Mouse (Mus musculus) liver, postnatal 0 days (tissue): ENCODE data around the gene Duxbl3.
"Not testable (repeated sequence)": the region's sequence is repeated elsewhere in the genome, so short reads cannot be mapped to it uniquely, and the experiment has no call there.

Experiments
- CTCF ChIP-seq: sonication (generic); IDR thresholded peaks from 2 replicates; pipeline ENCODE4 v1.5.1; 2016; ENCODE audit warnings: antibody characterized with exemption, low read depth
- EP300 ChIP-seq: IDR thresholded peaks from 2 replicates; pipeline ENCODE4 v1.6.1; 2016; ENCODE audit warnings: antibody characterized with exemption, low read depth, mild to moderate bottlenecking

DNA sequence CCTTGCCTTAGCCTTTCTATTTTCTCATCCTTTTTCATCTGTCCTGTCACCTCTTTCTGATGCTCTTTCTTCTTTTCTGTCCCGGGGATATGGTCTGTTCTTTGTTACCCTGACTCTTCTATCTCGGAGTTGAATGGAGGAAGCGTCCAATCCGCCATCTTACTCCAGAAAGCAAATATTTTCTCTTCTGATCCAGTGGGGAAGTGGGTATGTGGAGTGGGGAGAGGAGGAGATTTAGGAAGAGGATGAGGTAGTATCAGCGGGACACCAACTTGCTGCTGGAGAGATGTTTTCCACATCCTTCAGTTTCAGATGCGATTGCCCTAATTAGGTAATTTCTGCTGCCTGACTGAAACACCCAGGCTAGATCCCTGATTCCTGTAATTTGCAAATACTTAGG lies 967 bp downstream of the Duxbl3 start:
- not testable (repeated sequence) for TF ChIP-seq CTCF, EP300
